Mouse (Mus musculus) G1E (cell line): Measurements from ENCODE around the gene Fis1.

Source experiments
- CTCF ChIP-seq: IDR thresholded peaks from 2 replicates; pipeline ENCODE4 v1.5.1; 2012; ENCODE audit warnings: low read depth, low read length, inconsistent platforms, mixed read lengths
- GATA1 ChIP-seq: IDR thresholded peaks from 2 replicates; pipeline ENCODE4 v1.6.1; 2012; ENCODE audit warnings: borderline replicate concordance, low read length, inconsistent platforms, mixed read lengths
- GATA2 ChIP-seq: IDR thresholded peaks from 2 replicates; pipeline ENCODE4 v1.6.1; 2012; ENCODE audit warnings: low read depth, low read length, inconsistent platforms, borderline replicate concordance
- POLR2AphosphoS5 ChIP-seq: IDR thresholded peaks from 2 replicates; pipeline ENCODE4 v1.6.1; 2012; ENCODE audit warnings: low read depth, low read length, inconsistent platforms; ENCODE audit not compliant: insufficient replicate concordance
- TAL1 ChIP-seq: conservative IDR thresholded peaks from 2 replicates; pipeline ENCODE4 v1.6.1; 2012; ENCODE audit warnings: low read depth, low read length, inconsistent platforms, mixed read lengths

DNA sequence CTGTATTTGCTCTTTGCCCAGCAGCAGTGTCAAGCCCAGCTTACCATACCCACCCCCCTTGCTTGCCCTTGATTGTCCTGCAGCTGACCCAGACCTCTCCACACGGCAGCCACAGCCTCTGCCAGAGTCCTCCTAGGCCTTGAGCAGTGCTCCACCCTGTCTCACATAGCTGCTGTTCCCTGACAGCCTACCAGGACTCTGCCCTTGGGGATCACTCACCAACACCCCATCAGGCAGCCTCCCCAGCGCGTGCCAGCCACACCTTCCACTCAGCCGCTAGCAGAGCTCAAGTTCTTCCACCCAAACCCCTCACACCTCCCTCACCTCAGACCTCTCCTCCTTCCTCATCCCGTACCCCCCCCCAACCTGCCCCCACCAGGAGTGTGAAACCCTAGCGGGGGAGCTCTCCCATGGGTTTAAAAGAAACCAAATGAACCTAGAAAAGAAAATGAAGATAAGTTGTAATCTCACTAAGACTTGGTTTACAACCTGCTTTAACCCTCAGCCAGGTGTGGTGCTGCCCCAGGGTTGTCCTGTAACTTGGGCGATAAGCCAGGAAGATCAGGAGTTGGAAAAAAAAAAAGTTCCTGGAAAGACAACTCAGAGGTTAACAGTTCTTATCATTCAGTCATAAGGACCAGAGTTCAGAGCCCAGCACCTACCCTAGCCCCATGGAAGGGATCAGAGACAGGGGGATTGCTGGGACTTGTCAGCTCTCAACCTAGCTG is 29.2 kb upstream of the Fis1 start:
- TF ChIP-seq CTCF (no peak), TAL1 (no peak), GATA1 (no peak), POLR2AphosphoS5 (no peak), GATA2 (no peak)
